Mouse (Mus musculus) right cerebral cortex, postnatal 14 days (tissue): Measurements from ENCODE around the gene Arl8a.
"Not testable (repeated sequence)": the region's sequence is repeated elsewhere in the genome, so short reads cannot be mapped to it uniquely, and the experiment has no call there.

Source experiments
- DNase-seq: peaks from one replicate; pipeline ENCODE4 v3.0.0; 2022

Gene Arl8a

DNA sequence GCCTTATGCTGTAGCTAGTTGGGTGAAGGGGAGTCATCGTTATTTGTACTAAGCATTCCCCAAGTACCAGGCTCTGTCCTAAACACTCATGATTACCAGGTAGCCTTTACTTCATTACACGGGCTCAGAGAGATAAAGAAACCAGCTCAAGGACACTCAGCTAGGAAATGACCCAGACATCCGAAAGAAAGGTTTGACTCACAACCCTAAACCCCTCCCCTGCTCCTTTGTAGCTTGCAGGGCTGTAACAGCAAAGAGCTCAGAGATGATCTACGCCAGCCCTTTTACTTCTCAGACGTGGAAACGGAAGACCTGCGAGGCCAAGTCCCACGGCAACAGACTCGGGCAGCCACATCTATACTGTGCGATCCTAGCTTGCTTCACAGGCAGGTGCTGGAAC is 23.7 kb downstream of the Arl8a start:
- no peak for DNase-seq

DNA sequence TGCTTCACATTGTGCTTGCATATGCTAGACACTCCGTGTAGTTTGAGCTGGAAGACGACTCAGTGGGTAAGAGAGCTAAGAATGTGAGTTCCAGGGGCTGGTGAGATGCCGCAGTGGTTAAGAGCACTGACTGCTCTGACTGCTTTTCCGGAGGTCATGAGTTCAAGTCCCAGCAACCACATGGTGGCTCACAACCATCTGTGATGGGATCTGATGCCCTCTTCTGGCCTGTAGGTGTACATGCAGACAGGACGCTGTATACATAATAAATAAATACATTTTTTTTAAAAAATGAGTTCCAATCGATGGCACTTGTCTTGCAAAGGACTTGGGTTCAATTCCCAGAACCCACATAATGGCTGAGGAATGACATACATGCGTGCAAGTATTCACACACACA is 24.6 kb downstream of the Arl8a start:
- DNase-seq = no peak

DNA sequence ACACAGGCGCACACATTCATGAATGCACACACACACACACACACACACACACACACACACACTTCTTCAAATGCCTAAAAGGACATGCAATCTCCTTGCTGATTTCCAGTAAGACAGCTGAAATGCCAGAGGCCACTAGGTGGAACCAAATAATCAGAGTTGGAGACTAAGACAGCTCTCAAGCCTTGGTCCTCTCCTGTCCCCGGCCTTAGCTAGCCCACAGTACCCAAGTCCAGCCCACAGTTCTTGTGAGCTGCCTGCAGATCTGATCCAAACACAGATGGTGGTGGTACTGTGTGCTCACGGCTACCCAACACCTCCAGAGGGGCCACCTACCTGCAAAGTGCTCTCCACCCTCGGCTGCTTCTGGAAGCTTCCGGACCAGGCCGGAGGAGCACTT is 25.4 kb downstream of the Arl8a start:
- DNase-seq = peak; percentile 56

DNA sequence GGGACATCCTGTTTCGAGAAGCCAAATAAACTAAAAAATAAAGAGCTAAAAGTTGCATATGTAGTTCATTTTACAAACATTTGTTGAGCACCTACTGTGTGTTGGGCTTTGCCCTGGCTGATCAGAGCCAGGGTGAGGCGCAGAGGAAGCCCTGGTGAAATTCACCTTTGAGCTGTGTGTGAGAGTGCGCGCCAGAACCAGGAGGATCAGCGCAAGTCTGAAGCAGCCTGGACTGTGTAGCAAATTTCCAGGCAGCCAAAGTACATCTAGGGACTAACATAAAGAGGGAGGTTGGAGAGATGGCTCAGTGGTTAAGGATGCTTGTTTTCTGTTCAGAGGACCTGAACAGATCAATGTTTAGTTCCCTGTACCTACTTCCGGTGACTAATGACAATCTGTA is 26.7 kb downstream of the Arl8a start:
- DNase-seq = no peak

DNA sequence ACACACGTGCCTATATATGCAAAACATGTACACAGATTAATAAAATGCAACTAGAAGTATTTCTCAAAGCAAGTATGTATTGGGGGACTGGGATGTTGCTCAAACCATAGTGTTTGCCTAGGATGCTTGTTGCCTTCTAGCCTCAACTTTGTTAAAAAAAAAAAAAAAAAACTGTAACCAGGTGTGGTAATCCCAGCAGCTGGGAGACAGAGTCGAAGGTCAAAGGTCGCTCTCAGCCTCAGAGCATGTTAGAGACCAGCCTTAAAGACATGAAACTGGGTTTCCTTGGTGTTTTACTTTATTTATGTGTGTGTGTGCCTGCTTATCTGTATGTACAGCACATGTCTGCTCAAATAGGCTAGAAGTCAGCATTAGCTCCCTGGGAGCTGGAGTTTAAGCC is 28.6 kb downstream of the Arl8a start:
- DNase-seq = no peak

DNA sequence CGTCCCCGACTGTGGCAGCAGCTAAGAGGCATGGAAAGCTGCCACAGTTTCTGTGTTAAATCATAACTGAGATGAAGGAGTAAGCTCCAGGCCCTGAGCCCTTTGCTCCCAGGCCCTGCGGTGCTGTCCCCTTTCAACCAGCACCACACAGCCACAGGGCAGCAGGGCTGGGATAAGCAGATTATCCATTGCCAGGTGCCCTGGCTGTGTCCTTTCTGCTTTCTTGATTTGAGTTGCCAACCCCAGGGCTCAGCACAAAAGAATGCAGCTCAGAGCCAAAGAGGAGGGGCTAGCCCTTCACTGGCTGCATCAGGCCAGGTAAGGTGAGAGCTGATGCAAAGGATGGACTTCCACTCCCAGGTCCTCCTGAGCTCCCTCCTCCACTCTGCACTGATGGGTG is 31.1 kb downstream of the Arl8a start:
- no peak for DNase-seq

DNA sequence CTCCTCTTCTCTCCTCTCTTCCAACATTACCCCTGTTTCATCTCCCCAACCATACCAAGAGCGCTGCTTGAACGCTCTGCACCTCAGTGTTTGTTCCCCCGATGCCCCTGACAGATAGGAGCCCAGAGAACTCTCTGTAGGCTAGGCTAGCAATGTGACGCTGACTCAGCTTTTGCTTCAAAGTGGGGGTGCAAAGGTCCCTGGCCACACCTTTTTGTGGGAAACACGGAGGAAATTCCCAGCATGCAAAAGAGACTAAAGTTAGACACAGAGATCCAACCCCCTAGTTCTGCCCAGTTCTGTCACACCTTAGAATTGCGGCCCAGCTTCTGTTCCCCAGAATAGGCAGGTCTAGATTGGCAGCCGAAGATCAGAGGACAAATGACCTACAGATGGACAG is 32.2 kb downstream of the Arl8a start:
- no peak for DNase-seq

DNA sequence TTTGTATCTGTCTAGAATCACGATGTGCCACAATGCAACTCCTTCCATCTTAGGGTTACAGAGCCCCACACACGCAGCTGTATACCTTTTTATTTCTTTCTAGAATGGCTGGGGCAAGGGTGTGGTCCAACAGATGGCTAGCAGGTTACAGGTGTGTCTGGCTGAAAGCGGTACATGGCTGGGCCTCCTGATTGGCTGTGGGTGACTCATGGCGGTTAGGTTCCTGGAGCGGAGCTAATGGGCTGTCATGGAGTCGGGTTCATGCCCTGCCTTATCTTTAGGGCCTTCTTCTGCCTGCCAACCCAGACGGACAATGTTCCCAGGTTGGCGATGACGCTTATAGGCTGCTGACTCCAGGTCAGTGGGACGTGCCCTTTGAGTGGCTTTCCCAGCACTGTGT is 34.2 kb downstream of the Arl8a start:
- DNase-seq = no peak

DNA sequence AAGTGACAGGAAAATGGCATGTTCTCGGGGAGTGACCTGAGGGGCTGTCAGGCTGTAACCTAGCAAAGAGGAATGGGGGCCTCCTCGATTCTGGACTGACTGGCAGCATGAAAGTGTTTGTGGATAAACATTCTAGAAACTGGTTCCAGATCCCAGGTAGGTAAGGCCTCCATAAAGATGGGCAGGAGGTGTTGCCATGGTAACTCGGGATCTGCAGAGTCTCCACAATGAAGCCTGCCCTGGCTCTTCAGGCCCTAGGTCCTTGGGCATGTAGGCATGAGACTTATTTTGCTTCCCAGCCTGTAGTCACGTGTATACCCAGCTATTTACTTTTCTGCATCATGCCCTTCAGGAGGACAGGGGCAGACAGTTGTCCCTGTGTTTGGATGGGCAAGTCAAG is 34.7 kb downstream of the Arl8a start:
- DNase-seq = no peak

DNA sequence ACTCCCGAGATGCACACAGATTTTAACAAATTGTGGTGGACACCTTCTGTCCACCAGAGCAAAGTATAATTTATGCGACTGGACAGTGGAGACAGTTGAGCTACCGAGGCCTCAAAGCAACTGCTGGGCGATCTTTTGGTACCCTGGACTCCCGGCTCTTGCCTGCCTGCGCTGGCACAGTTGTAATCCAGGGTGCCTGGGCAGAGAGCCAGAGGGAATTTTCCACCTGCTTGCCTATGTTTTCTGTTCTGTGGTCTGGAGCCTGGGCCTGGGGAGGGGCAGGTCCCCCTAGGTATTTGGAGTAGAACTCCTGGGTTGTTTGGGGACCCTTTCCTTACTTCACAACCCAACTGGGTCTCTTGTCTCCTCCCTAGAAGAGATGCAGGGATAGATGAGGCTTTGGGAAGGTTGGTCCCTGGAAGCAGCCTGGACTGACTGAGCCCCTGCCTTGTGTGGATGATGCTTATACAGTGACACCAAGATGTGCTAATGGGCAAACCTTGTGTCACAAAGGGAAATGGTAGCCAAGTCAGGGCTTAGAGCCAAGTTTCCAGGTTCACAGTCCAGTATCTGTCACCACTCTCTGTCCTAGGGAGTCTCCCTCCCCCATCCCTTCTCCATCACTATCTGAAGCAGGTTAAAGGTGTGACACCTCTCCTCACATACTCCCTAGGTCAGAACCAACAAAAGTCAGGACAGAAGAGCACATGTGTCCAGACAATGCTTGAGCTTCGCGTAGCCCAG is 35.4 kb downstream of the Arl8a start:
- no peak for DNase-seq

DNA sequence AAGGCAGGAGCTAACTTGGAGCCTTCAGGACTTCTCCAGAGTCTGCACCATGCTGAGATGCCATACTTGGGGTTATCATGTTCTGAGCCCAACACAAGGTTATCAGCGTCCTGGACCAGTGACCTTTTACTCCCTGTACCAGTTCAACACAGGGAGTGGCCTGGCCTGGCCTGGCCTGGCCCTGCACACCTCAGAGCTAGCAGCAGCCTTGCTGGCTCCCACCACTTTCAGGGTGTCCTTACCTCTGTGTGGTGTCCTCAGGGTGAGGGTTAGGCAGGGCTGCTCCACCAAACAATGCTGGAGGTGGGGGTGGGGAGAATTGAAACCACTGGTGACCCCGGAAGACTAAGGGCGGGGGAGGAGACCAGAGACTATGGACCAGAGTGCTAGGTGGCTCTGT is 36.4 kb downstream of the Arl8a start:
- DNase-seq = no peak

DNA sequence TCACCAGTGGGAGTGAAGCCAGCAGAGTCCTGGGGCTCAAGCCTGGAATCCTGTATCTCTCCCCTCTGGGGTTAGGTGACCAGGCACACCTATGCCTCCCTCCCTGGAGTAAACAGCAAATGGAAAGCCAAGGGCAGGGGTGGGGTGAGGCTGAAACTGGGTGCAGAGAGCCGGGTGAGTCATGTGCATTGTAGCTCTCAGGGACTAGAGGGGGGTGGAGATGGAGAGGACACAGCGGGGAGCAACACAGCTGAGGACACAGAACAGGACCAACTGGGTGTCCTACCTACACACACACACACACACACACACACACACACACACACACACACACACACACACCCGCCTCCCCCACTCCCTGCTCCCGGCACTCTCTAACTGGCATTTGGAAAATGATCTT is 36.8 kb downstream of the Arl8a start:
- no peak for DNase-seq

DNA sequence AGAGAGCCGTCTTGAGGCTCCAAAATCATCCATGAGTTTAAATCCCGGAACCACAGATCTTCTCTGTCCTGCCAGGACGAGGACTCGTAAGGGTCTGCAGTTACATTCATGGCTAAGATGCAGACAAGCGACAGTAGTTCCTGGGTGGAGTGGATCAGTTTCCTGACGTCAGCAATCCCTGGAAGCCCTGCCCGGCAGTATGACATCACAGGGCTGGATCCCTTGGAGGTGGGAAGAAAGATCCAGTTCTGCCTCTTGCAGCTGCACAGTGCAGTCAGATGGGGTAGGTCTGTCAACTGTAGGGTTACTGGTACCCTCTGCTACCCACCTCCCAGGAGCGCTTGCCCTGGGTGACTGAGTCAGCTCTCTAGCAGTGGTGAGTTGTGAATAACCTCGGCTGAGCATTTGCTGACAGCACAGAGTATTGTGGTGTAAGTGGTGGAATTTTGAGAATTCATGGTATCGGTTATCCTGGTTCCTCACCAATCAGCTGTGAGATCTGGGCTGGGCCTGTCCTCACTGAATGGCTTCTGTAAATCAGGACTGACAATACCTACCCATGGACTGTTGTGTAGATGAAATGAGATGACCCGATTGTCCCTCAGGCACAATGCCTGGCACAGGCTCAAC is 37.4 kb downstream of the Arl8a start:
- no peak for DNase-seq

DNA sequence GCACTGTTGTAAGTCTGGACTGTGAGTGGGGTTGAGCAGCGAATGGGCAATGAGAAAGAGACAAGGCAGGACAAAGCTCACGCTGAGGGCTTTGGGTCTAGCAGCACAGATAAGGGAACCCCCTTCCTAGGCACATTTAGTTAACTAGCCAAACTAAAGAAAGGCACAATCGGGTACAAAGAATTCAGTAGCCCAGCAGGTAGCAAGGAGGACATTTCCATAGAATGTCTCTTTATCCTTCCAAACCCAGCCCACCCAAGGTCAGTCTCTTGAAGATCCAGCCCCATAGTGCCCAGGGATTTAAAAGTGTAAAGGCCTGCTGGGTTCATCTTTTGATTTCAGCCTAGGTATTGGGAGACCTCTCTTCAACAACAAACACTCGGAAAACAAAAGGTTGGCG is 39.3 kb downstream of the Arl8a start:
- DNase-seq = no peak

DNA sequence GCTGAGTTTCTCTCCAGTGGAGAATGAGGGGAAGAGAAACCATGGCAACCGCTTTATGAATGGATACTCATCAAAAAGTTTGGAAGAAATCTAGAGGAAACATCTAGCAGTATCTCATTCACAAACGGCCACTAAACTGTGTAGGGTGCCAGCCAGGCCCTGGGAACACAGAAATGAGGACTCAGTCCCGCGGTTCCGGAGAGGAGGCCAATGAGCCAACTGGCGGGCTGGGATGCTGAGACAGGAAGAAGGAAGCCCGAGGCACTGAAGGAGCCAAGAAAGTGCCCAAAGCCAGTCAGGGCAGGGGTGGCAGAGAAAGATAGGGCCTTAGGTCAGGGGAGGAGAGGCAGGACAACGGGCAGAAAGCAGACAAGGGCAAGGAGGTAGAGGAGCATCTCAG is 39.8 kb downstream of the Arl8a start:
- no peak for DNase-seq

DNA sequence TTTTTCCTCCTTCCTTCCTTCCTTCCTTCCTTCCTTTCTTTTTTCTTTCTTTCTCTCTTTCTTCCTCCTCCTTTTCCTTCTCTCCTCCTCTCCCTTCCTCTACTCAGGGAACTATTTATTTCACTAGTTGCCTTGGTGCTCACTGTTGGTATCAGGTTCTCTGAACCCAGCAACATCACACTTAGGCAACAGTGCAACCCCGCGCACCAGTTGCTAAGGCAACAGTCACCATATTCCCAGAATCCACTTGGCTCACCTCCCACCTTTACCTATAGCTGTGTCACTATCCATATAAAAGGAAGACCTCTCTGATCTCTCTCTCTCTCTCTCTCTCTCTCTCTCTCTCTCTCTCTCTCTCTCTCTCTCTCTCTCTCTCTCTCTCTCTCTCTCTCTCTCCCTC is 40.4 kb downstream of the Arl8a start:
- not testable (repeated sequence) for DNase-seq

DNA sequence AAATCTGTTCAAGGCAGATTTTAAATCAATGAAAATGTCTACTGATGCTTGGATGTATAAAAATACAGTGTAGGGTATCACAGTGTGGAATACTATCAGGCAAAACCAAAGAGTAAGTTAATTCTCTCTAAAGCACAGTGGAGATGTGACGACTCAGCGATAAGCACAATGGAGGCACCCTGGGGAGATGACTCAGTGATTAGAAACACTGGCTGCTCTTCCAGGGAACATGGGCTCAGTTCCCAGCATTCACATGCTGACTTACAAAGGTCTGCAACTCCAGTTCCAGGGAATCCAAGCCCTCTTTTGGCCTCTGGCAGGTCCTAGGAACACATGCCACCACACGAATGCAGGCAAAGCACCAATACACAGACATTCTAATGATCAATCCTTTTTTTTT is 41.6 kb downstream of the Arl8a start:
- no peak for DNase-seq

DNA sequence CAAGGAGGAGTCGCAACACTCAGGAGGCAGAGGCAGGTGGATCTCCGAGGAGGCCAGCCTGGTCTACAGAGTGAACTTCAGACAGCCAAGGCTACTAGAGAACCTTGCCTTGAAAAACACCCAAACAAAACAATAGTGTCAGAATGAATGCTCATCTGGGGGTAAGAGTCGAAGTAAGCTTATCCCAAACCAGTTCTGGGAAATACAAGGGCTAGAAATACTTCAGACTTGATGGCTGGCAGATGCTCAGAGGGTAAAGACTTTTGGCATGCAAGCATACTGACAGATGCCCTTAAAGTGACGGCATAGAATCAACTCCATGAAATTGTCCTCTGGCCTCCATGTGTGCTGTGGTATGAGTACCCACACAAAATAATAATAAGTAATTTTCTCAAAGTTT is 42.6 kb downstream of the Arl8a start:
- DNase-seq = no peak

DNA sequence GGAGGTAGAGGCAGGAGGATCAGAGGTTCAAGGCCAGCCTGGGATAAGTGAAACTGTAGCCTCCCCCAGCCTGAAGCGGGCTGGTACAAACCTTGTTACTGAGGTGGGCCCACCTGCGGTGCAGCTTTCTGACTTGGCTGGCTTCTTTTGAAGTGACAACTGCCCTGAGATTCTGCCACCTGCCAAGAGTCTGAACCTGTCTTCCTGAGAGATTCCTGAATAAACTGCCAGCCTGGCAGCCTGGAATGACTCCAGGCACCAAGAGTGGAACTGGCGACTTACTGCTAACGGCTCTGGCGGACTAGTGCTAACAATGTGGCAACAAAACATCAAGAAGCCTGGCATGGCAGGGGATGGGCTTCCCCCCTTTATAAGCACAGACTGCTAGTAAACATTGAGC is 47.7 kb downstream of the Arl8a start:
- DNase-seq = not testable (repeated sequence)

DNA sequence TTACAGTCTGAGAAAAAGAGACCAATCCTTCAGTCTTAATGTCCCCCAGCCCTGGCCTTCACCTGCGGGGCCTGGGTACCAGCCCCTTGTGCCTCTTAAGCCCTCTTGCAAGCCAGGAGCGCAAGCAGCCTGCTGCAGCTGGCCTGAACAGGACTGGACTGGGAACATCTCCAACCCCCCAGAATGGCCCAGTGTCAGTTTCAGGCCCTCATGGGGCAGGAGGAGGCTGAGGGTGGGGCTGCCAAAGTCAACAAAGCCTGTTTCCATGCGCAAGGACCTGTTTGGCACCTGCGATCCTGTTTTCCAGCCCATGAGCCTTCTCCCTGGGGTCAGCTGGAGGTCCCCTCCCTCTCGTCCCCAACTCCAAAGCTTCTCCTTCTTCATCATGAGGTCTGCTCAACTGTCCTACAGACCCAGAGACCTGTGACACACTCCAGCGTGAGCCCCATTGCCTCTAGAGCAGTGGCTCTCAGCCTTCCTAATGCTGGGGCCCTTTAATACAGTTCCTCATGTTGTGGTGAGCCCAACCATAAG is 49.4 kb downstream of the Arl8a start:
- DNase-seq = no peak

DNA sequence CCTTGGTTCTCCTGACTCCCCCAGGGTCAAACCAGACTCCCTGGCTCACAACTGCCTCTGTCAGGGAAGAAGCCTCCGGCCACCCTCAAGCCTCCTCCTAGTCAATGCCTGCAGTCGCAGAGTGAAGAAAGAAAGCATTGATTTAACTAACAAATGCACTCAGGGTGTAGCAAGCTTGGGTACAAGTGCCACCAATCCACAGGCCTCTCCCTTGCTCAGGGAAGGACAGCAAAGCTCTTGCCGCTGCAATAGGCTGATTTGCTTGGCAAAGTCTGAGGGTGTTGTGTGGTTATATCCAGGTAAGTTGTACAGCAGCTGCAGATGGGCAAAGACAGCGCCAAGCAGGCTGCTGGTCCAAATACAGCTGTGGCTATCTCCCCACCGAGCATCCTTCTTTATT is 51.8 kb downstream of the Arl8a start:
- no peak for DNase-seq

DNA sequence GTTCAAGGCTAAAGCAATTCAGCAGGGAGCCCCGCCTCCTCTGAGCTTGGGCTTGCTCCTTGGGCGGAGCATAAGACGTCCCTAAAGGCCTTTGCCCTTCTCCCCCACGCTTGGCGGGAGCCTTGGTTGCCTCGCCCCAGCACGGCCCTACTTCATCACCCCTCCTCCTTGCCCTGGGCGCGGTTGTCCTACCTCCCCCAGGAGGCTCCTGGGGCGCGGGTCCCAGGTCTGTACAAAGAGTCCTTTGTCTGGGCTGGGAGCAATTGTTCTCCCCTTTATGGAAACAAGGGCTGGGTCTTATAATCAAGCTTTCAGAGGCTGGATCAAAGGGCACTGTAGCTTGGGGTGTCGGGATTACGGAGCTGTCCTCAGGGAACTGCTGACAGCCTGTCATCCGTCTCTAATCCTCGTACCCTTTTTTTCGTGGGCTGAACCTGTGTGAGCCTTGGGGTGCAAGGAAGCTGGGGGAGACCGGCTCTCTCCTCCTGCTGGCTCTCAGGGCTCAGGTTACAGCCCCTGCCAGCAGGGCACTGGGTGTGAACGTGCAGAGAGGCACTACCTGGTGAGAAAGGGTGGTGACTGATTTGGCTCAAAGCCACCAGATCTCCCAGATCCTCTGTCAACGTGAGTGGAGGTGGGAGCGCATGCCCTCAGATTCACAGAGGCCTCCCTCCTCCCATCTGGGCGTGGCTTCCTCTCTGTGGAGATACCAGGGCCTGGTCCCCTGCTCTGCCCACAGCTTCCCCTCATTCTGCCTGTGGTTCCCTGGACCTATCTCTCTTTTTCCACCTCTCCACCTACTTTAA is 52.6 kb downstream of the Arl8a start:
- no peak for DNase-seq

DNA sequence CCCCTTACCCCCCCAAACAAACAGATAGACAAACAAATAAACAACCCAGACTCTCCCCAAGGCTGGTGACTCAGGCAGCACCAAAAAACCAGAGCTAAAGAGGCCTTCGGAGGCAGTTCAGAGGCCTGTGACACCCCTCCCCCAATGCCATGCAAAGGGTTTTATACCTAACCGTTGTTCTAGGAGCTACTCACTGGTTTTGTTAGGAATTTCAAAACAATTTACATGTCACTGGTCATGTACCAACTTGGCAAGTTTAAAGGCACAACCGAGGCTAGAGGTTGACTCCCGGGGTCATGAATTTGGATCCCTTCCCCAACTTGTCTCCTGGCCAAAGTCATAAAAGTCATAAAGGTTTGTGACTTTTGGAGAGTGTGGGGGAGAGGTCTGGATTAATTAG is 53.8 kb downstream of the Arl8a start:
- DNase-seq = no peak
